Mouse (Mus musculus): Measurements from ENCODE around the gene Asb6. TPM values are rescaled to one million over a fixed set of nuclear protein-coding genes. Genes with fewer than 3 reads are reported as not detected.

Asb6 gene
- polyA plus RNA-seq, 1 experiment from 2014 or later = 28.0 TPM

DNA sequence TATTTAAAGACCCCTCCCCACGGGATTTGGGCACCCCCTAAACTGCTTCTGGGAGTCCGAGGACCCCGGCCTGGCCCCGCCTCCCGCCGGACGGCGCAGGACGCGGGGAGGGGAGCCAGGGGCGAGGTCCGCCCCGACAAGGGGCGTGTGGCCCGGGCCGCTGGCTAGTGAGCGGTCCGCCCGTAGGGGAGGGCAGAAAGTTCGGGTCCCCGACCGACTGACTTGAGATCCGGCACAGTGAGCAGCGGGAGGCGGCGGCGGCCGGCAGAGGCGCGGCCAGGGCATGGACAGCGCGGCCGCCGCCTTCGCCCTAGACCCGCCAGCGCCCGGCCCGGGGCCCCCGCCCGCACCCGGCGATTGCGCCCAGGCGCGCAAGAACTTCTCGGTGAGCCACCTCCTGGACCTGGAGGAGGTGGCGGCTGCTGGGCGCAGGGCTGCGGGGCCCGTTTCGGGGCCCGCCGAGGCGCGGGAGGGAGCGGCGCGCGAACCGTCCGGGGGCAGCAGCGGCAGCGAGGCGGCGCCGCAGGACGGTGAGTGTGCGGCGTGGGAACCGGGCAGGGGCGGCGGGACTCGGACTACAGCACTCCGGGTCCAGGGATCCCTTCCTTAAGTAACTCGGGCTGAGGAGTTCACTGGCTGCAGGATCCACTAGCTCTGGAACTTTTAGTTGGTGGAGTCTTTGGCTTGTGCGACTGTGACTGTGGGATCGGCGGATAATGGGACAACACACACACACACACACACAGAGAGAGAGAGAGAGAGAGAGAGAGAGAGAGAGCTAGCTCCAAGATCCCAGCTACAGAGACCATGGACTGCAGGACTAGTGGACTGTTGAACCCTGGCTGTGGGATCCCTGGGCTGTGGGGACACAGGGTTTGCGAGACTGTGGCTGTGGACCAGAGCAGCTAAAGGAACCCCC is 15.3 kb upstream of the Asb6 start:
- ATAC-seq (ENCODE audit: insufficient read depth, low FRiP score) = no peak; the same call in 1 of the 2 replicates
- 1% methylated on average over 80 of the region's 80 CpGs for WGBS
- Histone ChIP-seq H3K4me2 (ENCODE audit: low read depth, low read length) (peak overlapping the region; percentile 87), H3K36me3 (ENCODE audit: control insufficient read depth, insufficient read depth, low read length) (no peaks in the 10 kb centered on the region), H3K9ac (ENCODE audit: low read length) (peak overlapping the region; percentile 77), H3K4me3 (replicated peaks; ENCODE audit: low read length) (peak overlapping the region; percentile 56), H3K27ac (ENCODE audit: low read length) (no peak overlapping the region), H3K4me1 (ENCODE audit: control insufficient read depth, insufficient read depth, low read length) (no peaks in the 10 kb centered on the region), H3K9me3 (replicated peaks; ENCODE audit: control insufficient read depth, low read length) (no peaks in the 10 kb centered on the region), H3K27me3 (ENCODE audit: control insufficient read depth, insufficient read depth, low read length) (peaks cover 14% of the 10 kb centered on the region)

DNA sequence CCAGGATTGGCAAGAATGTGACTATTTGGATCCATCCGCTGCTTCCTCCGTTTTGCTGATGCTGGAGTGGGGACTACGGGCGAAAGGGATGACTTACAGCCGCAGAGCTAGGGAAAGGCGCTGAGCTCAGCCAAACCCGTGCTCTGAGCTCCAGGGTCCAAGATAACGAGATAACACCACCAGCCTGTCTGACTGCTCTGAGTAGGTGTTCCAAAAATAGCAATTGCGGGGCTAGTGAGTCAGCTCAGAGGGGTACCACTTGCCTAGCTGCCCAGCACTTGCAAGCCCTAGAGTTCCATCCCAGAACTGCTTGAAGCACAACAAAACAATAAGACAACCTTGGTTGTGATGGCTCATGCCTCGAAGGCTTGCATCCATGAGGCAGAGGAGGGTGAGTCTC is 12.5 kb upstream of the Asb6 start:
- H3K27me3 ChIP-seq (ENCODE audit: control insufficient read depth, insufficient read depth, low read length) = peaks cover 14% of the 10 kb centered on the region
- WGBS = 36% methylated on average over 10 of the region's 10 CpGs
- H3K9me3 ChIP-seq (replicated peaks; ENCODE audit: control insufficient read depth, low read length) = no peaks in the 10 kb centered on the region

DNA sequence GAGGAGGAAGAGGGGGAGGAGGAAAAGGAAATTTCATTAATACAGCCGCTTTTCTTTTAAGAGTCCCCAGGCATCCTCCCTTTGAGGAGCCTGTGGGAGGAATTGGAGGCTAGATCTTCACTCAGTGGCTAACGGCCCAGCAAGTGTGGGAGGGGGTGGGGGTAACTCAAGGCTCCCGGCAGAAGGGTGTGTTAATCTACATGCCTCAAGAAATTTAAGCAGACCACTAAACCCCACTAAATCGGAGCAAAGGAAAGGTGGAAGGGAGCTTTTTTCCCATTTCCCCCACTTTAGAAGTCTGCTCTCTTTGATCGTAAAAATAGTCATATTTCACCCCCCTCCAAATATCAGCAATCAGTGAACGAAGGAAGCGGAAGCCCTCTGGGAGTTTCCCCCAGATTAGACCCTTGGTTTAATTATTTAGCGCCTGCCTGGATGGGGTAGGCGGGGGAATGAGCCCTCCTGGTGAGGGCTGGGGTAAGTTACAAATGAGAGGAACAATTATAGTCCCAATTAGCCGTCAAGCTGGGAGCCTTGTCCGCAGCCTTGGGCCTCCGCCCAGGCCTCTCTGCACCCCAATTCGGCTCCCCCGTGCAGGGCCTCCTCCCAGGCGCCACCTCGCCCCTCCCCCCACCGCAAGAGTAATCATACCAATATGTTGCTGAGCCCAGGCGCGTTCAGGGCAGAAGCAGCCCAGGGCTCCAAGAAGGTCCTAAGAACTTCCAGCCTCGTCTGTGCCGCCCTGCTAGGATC is 6.3 kb upstream of the Asb6 start:
- H3K9me3 ChIP-seq (replicated peaks; ENCODE audit: control insufficient read depth, low read length) = no peaks in the 10 kb centered on the region
- H3K4me1 ChIP-seq (ENCODE audit: control insufficient read depth, insufficient read depth, low read length) = peaks cover 7% of the 10 kb centered on the region; the same call in 1 of the 2 replicates
- WGBS = 18% methylated on average over 21 of the region's 21 CpGs
- H3K9ac ChIP-seq (ENCODE audit: low read length) = peak overlapping the region; percentile 12; the same call in 1 of the 2 replicates
- no peak overlapping the region for H3K4me3 ChIP-seq (replicated peaks; ENCODE audit: low read length)
- H3K4me2 ChIP-seq (ENCODE audit: low read depth, low read length) = no peak overlapping the region
- no peaks in the 10 kb centered on the region for H3K27me3 ChIP-seq (ENCODE audit: control insufficient read depth, insufficient read depth, low read length)
- no peak for ATAC-seq (ENCODE audit: insufficient read depth, low FRiP score)
- no peaks in the 10 kb centered on the region for H3K36me3 ChIP-seq (ENCODE audit: control insufficient read depth, insufficient read depth, low read length)
- H3K27ac ChIP-seq (ENCODE audit: low read length) = no peak overlapping the region

More for the DNA sequence above, 12.5 kb upstream of the Asb6 start:
- Histone ChIP-seq H3K36me3 (ENCODE audit: control insufficient read depth, insufficient read depth, low read length) (no peaks in the 10 kb centered on the region), H3K4me2 (ENCODE audit: low read depth, low read length) (no peak overlapping the region), H3K9ac (ENCODE audit: low read length) (no peak overlapping the region), H3K27ac (ENCODE audit: low read length) (no peak overlapping the region), H3K4me3 (replicated peaks; ENCODE audit: low read length) (no peak overlapping the region), H3K4me1 (ENCODE audit: control insufficient read depth, insufficient read depth, low read length) (no peaks in the 10 kb centered on the region)
- no peak for ATAC-seq (ENCODE audit: insufficient read depth, low FRiP score)

DNA sequence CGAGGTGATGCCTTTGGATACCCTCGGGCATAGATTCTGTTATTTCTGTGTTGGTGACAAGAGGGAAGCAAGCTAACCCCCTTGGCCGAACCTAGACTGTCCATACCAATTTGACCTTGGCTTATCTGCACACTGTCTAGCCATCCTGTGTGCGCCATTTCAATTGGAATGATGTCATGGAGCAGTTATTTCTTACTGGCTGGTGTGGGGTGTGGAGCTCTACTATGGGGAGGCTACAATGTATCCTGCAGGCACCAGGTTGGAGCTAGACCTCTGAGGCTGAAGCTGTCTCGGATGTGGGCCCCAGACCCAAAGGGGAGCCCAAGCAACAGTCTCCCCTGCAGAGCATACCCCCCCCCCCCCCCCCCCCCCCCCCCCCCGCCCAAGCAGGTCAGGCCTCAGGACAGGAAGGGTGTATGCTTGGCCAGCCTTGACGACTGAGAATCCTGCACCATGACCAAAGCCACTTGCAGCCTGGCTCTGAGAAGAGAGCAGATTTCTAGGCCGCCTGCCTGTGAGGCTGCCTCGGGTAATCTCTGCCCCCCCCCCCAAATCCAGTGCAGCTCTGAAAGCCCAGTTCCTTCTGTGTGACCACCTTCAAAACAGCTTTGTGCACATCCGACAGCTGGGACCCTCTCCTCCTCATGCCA is 4.4 kb upstream of the Asb6 start, which contains the start of gene Prrx2:
Gene Prrx2 (plus strand): TSS at position 600 of the 650 bp plus-strand sequence.
- no peak for ATAC-seq (ENCODE audit: insufficient read depth, low FRiP score)
- H3K27ac ChIP-seq (ENCODE audit: low read length) = no peak within 1 kb of the TSS

DNA sequence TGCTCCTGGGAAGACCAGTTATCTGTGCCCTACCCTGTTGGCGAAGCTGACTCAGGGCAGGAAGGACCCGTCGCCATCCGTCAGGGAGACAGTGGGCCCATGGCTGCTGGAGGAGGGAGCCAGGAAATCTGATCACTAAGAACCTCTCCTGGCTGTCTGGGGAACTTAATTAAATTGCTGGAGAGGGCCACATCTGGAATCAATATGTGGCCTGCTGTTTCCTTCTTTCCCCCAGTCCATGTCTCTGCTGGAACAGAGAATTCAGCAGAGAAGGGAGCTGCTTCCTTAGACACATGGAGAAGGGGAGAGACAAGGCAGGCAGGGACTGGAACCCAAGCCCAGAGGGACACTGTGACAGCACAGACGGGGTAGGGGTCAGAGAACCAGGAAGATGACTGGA is 3.5 kb upstream of the Asb6 start:
- H3K9ac ChIP-seq (ENCODE audit: low read length) = no peak overlapping the region
- no peak for ATAC-seq (ENCODE audit: insufficient read depth, low FRiP score)
- H3K27ac ChIP-seq (ENCODE audit: low read length) = no peak overlapping the region
- 44% methylated on average over 5 of the region's 5 CpGs for WGBS
- no peaks in the 10 kb centered on the region for H3K36me3 ChIP-seq (ENCODE audit: control insufficient read depth, insufficient read depth, low read length)
- no peak overlapping the region for H3K4me3 ChIP-seq (replicated peaks; ENCODE audit: low read length)
- H3K9me3 ChIP-seq (replicated peaks; ENCODE audit: control insufficient read depth, low read length) = no peaks in the 10 kb centered on the region
- H3K4me2 ChIP-seq (ENCODE audit: low read depth, low read length) = no peak overlapping the region
- H3K4me1 ChIP-seq (ENCODE audit: control insufficient read depth, insufficient read depth, low read length) = peaks cover 7% of the 10 kb centered on the region; the same call in 1 of the 2 replicates
- H3K27me3 ChIP-seq (ENCODE audit: control insufficient read depth, insufficient read depth, low read length) = no peaks in the 10 kb centered on the region

More for the DNA sequence above, 4.4 kb upstream of the Asb6 start, which contains the start of gene Prrx2:
- Histone ChIP-seq H3K9ac (ENCODE audit: low read length) (no peak within 1 kb of the TSS), H3K4me1 (ENCODE audit: control insufficient read depth, insufficient read depth, low read length) (peaks cover 7% of the 10 kb centered on the region; the same call in 1 of the 2 replicates), H3K4me2 (ENCODE audit: low read depth, low read length) (no peak within 1 kb of the TSS), H3K9me3 (replicated peaks; ENCODE audit: control insufficient read depth, low read length) (no peaks in the 10 kb centered on the region), H3K27me3 (ENCODE audit: control insufficient read depth, insufficient read depth, low read length) (no peaks in the 10 kb centered on the region), H3K36me3 (ENCODE audit: control insufficient read depth, insufficient read depth, low read length) (no peaks in the 10 kb centered on the region), H3K4me3 (replicated peaks; ENCODE audit: low read length) (no peak within 1 kb of the TSS)
- 58% methylated on average over 9 of the region's 10 CpGs for WGBS

DNA sequence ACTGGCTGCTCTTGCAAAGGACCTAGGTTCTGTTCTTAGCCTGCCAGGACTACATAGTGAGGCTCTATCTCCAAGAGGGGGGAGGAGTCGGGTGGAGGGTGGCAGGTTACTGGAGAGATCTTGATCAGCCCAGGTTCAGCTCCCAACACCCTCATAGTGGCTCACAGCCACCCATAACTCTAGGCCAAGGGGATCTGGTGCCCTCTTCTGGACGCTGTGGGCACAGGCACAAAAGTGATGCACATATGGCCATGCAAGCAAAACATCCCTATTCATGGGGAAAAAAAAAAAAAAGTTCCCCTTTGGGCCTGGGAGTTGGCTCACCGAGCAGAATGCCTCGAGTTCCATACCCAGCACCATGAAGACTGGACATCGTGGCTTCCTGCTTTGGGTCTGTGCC is 818 bp downstream of the Asb6 start:
- Histone ChIP-seq H3K4me3 (replicated peaks; ENCODE audit: low read length) (no peak overlapping the region), H3K4me1 (ENCODE audit: control insufficient read depth, insufficient read depth, low read length) (peaks cover 12% of the 10 kb centered on the region), H3K27me3 (ENCODE audit: control insufficient read depth, insufficient read depth, low read length) (no peaks in the 10 kb centered on the region), H3K27ac (ENCODE audit: low read length) (no peak overlapping the region), H3K9ac (ENCODE audit: low read length) (no peak overlapping the region), H3K4me2 (ENCODE audit: low read depth, low read length) (no peak overlapping the region), H3K9me3 (replicated peaks; ENCODE audit: control insufficient read depth, low read length) (no peaks in the 10 kb centered on the region), H3K36me3 (ENCODE audit: control insufficient read depth, insufficient read depth, low read length) (0 out of 2 replicates have a peak, but pooled peaks cover 6% of the 10 kb centered on the region)
- no peak for ATAC-seq (ENCODE audit: insufficient read depth, low FRiP score)
- 49% methylated on average over 5 of the region's 5 CpGs for WGBS

DNA sequence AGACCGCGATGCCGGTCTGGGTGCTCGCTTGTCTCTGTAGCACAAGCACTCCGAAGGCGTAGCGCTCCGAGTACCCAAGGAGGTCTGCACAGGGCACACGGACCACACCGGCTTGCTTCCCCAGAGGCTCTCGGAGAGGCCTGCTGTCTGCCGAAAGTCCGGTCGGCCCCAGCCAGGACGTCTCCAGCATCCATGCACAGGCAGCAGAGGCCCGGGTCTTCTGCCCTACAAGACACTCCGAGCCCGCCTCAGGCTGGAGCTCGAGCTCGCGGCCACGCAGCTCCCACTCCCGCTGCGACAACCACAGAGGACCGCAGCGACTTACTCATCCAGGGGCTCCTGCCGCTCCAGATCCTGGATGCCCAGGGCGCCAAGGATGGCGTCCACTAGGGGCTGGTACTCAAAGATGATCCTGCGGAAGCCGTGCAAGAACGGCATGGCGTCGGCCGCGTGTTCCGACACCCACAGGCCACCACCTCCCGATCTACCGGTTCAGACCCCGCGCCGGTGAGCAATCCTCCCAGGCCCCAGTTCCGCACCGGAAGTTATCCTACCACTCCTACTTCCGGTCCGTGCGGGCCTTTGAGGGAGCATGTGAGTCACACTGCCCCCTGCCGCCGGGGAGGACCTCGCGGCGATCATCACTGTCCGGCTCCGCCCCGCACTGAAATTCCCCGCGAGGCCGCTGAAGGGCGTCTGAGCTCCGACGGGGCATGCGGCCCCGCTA is 2.2 kb downstream of the Asb6 start:
- WGBS = under 1% methylated on average over 63 of the region's 63 CpGs
- Histone ChIP-seq H3K9me3 (replicated peaks; ENCODE audit: control insufficient read depth, low read length) (no peaks in the 10 kb centered on the region), H3K36me3 (ENCODE audit: control insufficient read depth, insufficient read depth, low read length) (peaks cover 19% of the 10 kb centered on the region), H3K9ac (ENCODE audit: low read length) (peak overlapping the region; percentile 89), H3K27ac (ENCODE audit: low read length) (peak overlapping the region; percentile 71), H3K4me3 (replicated peaks; ENCODE audit: low read length) (peak overlapping the region; percentile 98), H3K27me3 (ENCODE audit: control insufficient read depth, insufficient read depth, low read length) (no peaks in the 10 kb centered on the region), H3K4me2 (ENCODE audit: low read depth, low read length) (peak overlapping the region; percentile 94), H3K4me1 (ENCODE audit: control insufficient read depth, insufficient read depth, low read length) (peaks cover 20% of the 10 kb centered on the region)
- peak; percentile 89; the same call in 1 of the 2 replicates for ATAC-seq (ENCODE audit: insufficient read depth, low FRiP score)

All from stomach, embryonic 16.5 days (tissue).